Comparison of ENCODE assay signal across 8 mouse cellular contexts in the genomic region with DNA sequence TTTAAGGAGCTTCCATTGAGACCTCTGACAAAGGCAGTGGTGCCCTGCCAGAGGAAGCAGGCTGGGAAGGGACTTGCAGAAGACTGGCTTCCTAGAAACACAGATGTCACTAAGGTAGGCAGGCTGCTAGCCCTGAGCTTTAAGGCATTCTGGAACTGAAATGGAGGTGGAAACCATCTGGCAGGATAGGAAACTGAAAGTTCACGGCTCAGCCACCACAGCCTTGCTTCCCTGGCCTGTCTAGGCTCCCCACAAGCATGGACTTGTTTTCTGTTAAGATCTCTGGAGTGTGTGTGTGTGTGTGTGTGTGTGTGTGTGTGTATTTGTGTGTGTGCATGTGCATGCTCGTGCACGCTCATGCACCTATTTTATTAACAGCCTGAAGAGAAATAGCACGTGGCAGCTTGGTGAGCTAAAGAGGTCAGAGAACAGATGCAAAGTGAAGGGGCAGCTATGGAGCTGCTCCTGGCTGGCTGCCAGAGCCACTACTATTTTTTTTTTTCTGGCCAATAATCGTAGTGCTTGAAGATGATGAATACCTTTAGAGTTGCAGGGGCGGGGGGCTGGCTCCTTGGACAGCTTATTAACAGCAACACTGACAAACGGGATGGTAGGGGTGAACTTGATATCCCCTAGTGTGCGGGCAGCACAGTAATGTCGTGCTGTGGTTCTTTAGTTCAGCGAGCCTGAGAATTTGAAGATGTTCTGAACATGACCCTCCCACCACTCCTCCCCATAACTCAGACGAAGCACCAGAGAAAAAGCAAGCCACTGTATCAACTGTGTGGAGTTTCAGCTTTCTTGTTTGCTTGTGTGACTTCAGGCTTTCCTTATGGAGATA.
A peak's percentile ranks its signal among the peaks of the same experiment; 100 is the strongest.
DNase-seq lines count a peak whose midpoint lies in the region; ATAC-seq lines count a peak whose summit lies in the region.

No protein-coding gene starts in this region.

- no peaks in the 10 kb centered on the region for H3K36me3 ChIP-seq in heart, embryonic 10.5 days

- peaks cover 30% of the 10 kb centered on the region for H3K4me1 ChIP-seq in heart, embryonic 10.5 days

- H3K4me3 ChIP-seq in heart, embryonic 10.5 days, result no peak overlapping the region

- peak; percentile 48 for DNase-seq in embryo, embryonic 11 days
- no peak for DNase-seq in embryo, embryonic 10 days (ENCODE audit: low spot score)
- DNase-seq in 3T3-L1 (ENCODE audit: low read depth, low spot score), result peak; percentile 69
- peak; percentile 44 to 48 for DNase-seq in cerebellum, postnatal 10 days
- DNase-seq in heart, embryonic 10.5 days (ENCODE audit: low spot score), result no peak
- peak; percentile 41 for DNase-seq in kidney, adult 9 months
- peak; percentile 65 to 69 for DNase-seq in urinary bladder, postnatal 36 days (ENCODE audit: low spot score in 2 of 2)

- peak; percentile 56; the same call in 1 of the 2 replicates for ATAC-seq in megakaryocyte, adult 5-6 weeks (ENCODE audit: poor library complexity, severe bottlenecking)

- no peaks in the 10 kb centered on the region for H3K9me3 ChIP-seq in heart, embryonic 10.5 days

- H3K27me3 ChIP-seq in heart, embryonic 10.5 days (ENCODE audit: insufficient read depth, poor library complexity, severe bottlenecking), result peaks cover 5% of the 10 kb centered on the region; the same call in 1 of the 2 replicates

- H3K27ac ChIP-seq in heart, embryonic 10.5 days, result peak overlapping the region; percentile 59

- WGBS in heart, embryonic 10.5 days, result 44% methylated on average over 11 of the region's 11 CpGs

Comparison
In these comparisons a context has a peak if more than half of its experiments do, and no peak if none do; other contexts are left out.
1. DNase-seq: peak in embryo, embryonic 11 days (single experiment), 3T3-L1 (single experiment), cerebellum, postnatal 10 days (2 of 2), kidney, adult 9 months (single experiment) and urinary bladder, postnatal 36 days (2 of 2); none in embryo, embryonic 10 days (single experiment) and heart, embryonic 10.5 days (single experiment).